Mouse (Mus musculus) ES-CJ7 (cell line): ENCODE data around the gene Cdh22.

Experiments used
- DNase-seq: peaks from one replicate; pipeline ENCODE4 v3.0.0; 2011; ENCODE audit warnings: low read depth, low spot score

The Cdh22 gene

DNA sequence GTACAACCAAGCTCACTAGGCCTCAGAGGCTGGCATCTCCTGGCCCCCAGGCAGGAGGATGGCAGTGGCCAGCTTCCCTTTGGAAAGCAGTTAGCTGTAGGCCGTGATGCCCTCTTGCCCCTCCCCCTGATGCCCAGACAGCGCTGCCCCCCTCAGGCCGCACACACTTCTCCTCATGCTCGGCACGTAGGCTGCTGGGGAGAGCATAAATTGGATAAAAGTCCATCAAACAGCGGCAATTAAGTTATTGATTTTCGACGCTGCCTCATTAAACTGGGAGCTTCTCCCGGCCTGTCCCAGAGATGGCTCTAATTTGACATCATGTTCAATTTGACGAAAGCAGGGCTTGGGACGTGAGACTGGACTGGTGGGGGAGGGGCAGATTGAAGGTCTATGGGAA lies 76.8 kb downstream of the Cdh22 start:
- DNase-seq = no peak

DNA sequence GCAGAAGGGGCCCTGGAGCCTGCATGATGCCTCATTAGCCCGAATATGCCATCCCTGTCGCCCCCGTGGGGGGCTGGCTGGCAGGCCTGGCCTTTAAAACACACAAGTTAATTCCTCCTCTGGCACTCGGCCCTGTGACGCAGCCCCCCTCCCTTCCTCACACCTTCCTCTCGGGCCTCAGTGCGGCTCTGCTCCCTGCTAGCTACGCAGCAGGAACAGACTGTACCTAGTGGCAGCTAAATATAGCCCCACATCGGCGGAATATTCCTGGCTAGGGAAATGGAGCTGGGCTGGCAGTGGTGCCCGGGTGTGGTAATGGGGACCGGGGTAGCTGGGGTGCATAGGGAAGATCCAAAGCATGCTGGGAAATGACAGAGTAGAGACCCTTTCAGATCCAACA lies 81.6 kb downstream of the Cdh22 start:
- DNase-seq = no peak

DNA sequence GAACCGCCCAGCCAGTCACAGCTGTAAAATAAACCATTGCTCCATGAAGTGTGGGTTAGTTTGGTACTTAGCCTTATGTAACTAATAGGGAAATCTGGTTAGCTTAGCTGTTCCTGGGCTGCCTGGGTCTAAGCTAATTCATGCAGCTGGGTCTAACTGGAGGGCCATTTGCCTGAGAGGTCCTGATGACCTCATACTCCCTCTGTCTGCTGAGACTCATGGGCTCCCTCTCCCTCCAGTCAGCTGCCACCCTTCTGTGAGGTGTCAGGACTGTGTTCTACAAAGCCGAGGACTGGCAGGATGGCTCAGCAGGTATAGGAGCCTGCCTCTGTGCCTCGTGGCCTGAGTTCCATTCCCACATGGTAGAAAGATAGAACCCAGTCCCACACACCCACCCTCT lies 84.9 kb downstream of the Cdh22 start:
- DNase-seq = no peak

DNA sequence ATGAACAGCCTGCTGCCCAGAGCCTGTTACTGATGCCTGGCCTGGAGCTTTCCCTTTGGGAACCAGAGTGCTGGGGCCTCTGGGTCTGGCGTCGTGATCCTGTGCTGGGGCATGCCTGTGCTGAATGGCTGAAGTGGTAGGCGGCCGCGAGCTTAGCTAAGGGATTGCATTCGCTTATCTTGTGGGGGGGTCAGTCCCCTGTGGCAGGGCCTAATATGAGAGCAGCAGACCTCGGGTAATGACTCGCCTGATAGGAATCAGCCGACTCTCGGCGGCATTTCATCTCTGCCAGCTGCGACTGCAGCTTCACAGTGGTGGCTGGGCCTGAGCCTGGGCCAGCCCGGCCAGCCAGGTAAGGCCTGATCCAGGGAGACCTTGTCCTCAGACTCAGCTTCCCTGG lies 88.8 kb downstream of the Cdh22 start:
- DNase-seq = no peak

DNA sequence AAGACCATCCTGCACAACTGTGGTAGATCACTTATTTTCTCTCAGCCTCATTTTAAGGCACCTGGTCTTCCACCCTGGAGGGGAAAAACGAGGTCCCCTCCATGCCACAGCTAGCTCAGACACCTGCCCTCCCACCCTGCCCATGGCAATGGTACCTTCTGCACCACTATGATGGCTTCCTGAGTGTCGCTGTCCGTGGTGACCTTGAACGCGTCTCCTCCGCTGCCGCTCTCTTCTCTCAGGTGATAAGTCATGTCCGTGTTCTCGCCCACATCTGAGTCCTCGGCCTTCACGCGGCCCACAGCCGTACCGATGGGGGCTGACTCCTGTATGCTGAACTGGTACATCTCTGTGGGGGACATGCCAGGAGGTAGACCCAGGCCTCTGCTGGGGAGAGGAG lies 91.2 kb downstream of the Cdh22 start:
- peak; percentile 57 for DNase-seq

DNA sequence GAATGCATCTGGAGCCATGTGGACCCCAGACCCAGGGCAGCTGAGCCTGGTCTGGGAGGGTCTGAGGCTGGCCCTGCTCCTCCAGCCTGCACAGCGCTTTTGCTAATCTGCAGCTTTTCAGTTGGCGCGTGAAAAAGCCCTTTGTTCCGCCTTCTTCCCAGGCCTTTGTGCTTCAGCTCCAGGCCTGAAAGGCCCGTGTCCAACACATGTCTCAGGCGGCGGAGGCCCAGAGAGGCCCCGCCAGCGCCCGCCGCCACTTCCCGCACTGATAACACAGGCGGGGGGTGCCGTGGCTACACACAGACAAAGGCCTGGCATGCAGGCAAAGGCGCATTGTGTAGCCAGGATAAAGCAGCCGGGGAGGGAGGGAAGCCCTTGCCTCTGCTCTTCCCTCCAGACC lies 98.6 kb downstream of the Cdh22 start:
- peak; percentile 48 for DNase-seq

DNA sequence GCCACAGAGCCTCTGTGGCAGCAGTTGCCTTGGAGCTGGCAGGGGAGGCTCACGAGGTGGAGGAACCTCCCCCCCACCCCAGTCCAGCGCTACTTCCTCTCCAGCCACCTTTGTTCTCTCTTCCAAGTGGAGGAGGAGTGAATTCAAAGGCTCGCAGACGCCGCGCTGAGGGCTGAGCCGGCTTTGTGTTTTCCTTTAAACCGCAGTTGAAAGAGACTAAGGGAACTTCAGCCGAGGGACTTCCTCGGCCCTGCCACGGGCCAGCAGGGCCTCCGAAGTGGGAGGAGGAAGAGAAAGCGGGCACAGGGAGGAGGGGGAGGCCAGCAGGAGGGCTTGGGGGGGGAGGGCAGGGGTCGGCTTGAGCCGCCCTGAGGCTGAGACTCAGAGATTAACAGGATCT lies 101.1 kb downstream of the Cdh22 start:
- DNase-seq = peak; percentile 55

DNA sequence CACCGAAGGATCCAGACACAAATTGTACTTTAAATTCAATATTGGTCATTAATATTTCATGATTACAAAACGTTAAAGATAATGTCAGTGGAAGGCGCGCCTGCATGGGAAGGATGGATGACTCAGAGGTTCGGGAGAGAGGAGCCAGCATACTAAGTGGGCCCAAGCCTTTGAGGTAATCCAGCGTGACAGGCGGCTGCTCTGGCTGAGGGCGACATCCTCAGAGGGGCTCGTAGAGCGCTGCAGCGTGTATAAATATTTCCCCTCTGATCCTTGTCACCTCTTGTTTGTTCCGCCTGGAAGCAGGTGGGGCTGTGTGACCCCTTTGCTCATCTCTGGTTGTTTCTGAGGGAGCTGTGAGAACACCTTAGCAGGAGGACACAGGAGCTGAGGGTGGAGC lies 103.2 kb downstream of the Cdh22 start:
- no peak for DNase-seq

DNA sequence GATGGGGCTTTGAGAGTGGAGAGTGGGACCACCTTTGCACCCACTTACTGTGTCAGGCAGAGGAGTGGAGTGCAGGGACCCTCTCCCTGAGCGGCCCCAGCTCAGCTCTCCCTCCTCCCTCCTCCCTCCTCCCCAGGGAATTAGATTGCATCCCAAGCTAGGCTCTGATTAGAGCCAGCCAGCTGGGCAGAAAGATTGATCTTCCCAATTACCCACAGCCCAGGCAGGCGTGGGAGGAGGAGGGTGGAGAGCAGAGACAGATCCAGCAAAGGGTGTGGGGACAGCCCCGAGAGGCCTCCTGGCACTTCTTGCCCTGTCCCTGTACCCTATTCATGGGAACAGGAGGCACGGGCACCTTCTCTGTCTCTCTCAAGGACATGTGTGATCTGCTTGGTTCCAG lies 105.5 kb downstream of the Cdh22 start:
- DNase-seq = no peak

DNA sequence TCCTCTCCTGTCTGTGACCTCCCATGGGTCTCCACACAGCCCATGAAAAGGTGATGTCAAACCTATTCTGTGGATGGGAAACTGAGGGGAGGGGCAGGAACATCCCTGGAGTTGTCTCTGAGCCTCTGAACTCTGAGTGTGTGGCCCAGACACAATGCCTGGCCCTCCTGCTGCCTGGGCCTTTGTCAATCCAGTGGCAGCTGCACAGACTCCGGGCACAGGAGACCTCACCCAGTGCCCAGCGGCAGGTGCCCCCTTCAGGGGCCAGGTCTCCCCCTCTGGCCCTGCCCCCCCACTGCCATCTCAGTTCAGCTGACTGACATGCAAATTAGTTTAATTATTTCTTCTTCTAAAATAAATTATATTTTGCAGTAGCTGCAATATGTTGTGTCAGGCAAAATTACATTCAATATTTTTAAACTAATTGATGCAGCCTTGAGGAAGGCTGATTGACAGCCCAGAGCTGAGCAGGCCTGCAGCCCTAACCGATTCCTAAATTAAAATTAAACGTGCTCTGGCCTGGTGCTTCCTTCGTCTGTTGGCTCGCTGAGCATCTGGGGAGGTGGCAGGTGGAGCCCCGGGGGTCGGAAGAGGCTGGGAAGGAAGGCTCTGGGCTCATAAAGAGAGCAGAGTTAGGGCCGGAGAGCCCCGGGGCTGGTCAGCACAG lies 107.6 kb downstream of the Cdh22 start:
- no peak for DNase-seq

DNA sequence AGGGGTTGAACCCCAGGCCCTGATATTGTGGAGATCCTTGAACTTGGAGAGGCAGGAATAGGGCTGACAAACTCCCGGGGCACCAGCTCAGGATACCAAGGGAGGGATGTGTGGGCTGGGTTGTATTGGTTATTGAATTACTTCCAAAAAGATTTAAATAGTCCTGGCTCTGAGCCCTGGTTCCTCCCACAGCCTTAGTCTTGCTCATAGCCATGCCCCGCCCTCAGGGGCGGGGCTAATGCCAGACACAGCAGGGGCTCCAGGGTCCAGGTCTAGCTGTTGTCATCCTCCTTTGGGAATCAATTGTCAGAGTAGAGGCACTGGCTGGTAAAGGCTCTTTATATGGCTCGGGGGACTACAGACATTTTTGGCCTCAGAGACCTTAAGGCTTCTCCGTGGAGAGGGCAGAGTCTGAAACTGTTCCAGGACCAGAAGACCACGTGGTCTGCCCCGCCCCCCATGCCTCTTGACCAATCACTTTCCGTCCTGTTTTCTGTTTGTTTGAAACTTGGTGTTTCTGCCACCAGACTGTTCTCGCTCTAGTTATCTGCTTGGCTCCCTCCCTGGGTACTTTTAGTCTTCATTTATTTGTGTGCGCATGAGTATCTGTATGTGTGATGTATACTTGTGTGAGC lies 113.3 kb downstream of the Cdh22 start:
- DNase-seq = peak; percentile 35

DNA sequence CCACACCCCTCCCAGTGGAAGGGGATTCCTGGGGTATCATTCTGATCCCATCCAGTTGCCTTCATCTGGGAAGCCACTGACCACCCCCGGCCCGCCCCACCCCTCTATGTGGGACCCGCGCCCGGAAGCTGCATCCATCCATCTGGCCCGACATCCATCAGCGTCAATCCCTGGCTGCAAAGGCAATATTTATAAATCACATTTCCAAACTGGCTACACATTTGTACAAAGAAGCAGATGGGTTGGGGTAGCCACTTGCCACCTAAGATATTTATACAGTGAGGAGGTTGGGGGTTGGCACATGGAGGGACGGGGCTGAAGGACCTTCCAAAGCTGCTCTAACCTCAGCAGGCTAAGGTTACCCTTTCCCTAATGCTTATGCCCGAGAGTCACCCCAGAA lies 113.9 kb downstream of the Cdh22 start:
- no peak for DNase-seq

DNA sequence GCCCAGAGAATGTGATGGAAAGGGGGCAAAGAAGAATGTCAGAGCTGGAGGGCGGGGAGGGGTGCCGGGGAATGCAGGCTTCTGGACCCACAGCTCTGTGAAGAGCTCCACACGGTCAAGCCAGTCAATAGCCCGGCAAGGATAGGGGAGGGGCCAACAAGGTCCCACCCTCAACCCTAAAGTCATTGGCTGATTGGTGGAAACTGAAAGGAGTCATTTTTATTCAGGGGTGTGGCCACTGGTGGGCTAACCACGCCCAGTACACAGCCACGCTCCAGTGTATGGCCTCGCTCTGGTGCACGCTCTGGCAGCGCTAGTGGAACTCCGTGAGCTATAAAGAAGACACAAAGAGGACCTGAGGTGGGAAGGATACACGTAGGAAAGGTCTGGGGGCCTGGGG lies 120.9 kb downstream of the Cdh22 start:
- peak; percentile 84 for DNase-seq

DNA sequence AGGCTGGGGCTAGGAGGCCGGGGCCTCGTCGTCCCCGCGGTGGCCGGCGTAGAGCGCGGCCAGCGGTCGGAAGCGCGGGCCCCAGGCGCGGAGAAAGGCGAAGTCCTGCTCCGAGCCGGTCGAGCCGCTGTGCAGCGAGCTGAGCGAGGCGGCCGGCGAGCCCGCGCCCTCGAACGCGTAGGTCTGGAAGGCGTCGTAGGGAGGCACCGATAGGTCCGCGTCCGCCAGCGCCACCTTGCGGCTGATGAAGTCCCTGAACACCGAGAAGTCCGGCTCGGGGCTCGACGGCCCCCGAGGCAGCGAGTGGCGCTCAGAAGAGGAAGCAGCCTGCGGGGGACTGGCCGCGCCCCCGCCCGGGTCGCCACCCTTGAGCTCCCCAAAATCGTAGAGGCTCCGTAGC lies 122.5 kb downstream of the Cdh22 start:
- peak; percentile 85 for DNase-seq

DNA sequence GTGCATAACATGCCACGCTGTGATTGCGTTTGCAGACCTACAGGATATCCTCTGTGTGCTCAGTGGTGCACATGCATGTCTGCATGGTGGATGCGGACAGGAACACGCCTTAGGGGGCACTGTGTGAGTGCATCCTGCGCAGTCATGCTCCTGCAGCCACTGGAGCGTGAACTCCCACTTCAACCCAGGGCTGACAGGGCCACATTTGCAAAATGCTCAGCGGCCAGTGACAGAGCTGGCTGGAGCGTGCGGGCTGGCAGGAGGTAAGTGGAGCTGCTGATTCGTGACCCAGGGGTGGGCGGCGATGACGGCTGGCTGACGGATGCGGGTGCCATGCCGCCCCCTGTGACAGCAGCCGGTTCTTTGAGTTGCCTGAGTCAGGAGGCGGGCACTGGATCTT lies 128.1 kb downstream of the Cdh22 start:
- DNase-seq = no peak

DNA sequence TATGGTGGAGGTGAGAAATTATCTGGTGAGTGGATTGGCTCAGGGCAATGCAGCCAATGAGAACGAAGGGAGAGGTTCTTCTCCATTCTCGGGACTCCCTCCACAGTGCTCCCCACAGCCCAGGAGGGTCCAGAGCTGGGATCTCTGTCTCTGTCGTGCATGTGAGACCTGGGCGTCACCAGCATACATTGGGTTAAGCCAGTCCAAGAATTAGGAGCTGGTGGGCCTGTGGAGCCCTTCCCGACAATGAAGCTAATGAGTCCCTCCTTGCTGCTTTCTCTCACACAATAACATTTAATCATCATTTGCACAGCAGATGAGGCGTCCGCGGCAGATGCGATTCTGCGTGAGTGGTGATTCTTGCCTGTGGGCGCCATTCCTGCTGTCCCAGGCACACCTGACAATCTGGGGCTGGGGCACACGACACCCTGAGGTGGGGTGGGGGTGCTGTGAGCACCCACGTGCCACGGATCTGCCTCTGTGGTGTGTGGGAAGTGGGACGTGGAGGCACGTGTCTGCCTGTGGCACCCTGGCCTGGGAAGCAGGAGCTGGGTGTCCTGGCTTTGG lies 129.1 kb downstream of the Cdh22 start:
- no peak for DNase-seq

DNA sequence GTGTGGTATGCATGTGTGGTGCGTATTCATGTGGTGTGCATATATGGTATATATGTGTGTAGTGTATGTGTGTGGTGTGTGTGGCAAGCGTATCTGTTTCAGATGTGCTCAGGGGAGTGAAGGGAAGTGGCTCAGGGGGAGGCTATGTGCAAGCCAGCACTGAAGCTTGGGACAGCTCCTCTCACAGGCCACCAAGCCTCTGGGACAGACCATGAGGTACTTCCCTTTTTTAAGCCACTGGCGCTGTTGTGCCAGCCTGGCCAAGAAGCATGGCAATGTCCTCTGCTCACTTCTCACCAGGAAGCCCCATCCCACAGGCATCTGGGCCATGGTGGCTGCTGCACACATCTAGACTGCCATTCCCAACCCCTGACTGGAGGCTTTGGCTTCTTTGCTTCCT lies 131.7 kb downstream of the Cdh22 start:
- no peak for DNase-seq

DNA sequence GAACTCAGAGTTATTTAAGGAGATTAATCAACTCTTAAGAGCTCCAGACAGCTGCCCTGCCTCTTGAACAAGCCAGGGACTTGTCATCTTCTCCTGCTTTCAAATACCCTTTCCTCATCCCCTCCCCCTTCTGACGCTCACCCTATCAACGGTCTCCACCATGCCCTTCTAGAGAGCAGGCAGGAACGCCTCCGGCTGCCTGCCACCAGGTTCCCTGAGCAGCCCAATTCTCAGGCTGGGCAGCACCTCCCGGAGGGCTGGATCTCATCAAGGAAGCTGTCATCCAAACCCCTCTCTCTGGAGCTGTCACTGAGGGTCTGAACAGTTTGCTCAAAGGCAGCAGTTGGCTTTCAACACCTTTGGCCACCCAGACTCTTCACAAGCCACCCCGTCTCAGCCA lies 133.9 kb downstream of the Cdh22 start:
- DNase-seq = no peak

DNA sequence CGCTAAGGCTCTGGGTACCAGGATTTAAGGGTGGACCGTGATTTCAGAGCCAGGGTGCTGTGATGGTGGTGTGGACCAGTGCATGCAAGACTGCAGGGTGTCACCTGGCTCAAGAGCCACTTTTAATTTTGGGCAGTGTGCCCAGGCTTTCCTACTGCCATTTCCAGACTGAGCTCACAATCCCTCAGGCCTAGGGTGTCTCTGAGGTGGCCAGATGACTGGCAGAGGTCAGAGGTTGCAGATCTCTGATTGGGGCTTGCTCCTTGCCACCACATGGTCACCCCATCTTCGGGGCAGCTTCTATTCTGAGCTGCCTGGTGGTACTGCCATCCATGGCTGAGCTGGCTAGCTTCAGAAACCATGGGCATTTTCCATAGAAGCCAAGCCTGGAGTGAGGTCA lies 135.8 kb downstream of the Cdh22 start:
- DNase-seq = no peak

DNA sequence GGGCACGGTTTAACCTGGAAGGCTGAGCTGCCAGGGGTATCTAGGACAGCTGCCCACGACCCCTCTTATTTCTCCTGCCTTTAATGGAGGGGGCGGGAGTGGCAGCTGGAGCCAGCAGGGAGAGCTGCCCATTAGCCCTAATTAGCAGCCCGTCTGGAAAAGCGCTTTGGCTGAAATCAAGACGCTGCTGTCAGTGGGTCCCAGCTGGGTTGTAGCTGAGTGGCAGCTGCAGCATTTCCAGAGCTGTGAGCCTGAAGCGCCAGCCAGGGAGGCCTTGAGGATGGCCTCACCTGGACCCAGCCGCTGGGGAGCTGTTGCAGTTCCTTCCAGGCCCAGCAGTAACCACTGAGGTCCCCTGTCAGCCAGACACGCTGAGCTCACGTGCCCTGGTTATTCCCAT lies 138.3 kb downstream of the Cdh22 start:
- DNase-seq = no peak

DNA sequence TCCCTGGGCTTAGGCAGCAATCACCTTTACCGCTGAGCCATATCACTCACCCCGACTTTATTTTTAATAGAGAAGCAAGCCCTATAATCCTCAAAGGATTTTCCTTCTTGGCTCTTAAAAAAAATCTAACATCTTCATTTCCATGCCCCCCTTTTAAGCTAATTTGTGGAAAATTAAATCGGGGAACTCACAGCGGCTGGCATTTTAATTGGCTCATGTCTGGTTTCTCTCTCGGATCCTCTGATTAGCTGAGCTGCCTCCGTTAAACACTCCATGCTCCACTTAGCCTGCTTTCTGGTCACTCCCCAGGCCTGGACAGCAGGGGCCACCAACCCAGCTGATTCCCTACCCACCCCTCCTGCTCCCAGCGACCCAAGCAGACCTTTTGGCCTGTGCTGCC lies 142.3 kb downstream of the Cdh22 start:
- no peak for DNase-seq

DNA sequence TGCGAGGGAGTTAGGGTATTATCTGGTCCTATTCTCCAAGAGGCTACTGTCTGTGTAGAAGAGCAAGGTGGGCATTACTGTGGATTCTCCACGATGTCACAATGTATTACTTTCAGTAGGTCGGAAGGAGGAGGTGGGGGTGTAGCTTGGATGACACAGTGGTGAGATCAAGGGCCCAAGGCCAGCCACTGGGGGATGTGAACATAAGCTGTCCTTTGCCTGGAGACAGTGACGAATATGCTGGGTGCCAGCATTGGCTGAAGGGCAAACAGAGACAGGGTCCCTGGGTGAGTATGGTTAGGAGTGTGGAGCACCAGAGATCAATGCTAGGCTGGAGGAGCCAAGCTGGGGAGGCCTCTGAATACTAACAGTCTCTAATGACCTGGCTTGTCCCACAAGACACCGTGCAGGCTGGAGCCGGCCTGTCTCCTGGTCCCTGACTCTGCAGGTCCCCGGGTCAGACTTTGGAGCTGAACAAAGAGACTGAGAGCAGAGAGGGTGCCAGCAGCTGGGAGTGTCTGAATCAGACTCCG lies 143.2 kb downstream of the Cdh22 start:
- DNase-seq = no peak

DNA sequence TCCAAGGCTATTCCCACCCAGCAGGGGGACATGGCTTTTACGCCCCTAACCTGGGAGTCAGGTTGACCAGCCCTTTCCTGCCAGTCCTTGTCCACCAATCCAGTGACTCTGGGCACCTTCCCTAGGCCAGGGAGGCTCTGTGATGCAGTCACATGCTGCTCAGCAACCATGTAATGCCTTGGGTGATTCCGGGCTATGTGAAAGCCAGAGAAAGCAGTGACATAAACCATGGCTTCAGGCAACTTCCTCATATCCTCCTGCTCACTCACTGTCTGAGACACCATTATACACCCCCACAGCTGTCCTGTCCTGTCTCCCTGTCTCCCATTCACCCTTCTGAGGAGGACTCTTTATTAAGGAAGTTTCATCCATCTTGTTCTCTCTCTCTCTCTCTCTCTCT lies 144.0 kb downstream of the Cdh22 start, which contains the start of gene 1700025C18Rik:
TSS of gene 1700025C18Rik (minus strand) at position 101 of the 400 bp plus-strand sequence.
- no peak for DNase-seq
